Mouse (Mus musculus): ENCODE measurements around the gene Lrmda. TPM values are rescaled to one million over a fixed set of nuclear protein-coding genes. Genes with fewer than 3 reads are reported as not detected.

Lrmda gene
- total and polyA plus RNA-seq, 2 experiments from 2014 or later: 0.38 to 0.82 TPM

GRCm38 (mm10) chr14:22144014-22144413, 124.5 kb downstream of the Lrmda start:
- H3K4me3 ChIP-seq (ENCODE audit: low read depth, low read length): no peak overlapping the region
- H3K9ac ChIP-seq (replicated peaks; ENCODE audit: low read depth, low read length): no peak overlapping the region
- TF ChIP-seq CTCF (IDR thresholded peaks at IDR 0.05; ENCODE audit: low read depth) (no peak), EP300 (IDR thresholded peaks at IDR 0.05; ENCODE audit: low read depth) (no peak)
- H3K27ac ChIP-seq (ENCODE audit: low read depth): no peak overlapping the region
- no peaks in the 10 kb centered on the region for H3K9me3 ChIP-seq (replicated peaks; ENCODE audit: control insufficient read depth, low read length)
- H3K27me3 ChIP-seq (ENCODE audit: control insufficient read depth, insufficient read depth, low read length): no peaks in the 10 kb centered on the region
- H3K4me1 ChIP-seq (ENCODE audit: control insufficient read depth, insufficient read depth): no peaks in the 10 kb centered on the region
- H3K36me3 ChIP-seq (replicated peaks; ENCODE audit: control insufficient read depth, insufficient read depth, low read length): no peaks in the 10 kb centered on the region
- no peak for ATAC-seq (ENCODE audit: insufficient read depth, low read depth)
- no peak for DNase-seq (ENCODE audit: low spot score)
- H3K4me2 ChIP-seq (ENCODE audit: low read depth, low read length): no peak overlapping the region
- 38% methylated on average over 3 of the region's 3 CpGs for WGBS

- ATAC-seq (ENCODE audit: insufficient read depth, low read depth) (no peak), DNase-seq (ENCODE audit: low spot score) (no peak)
- WGBS: 61% methylated on average over 4 of the region's 4 CpGs
- Histone ChIP-seq H3K4me1 (ENCODE audit: control insufficient read depth, insufficient read depth) (no peaks in the 10 kb centered on the region), H3K36me3 (replicated peaks; ENCODE audit: control insufficient read depth, insufficient read depth, low read length) (no peaks in the 10 kb centered on the region), H3K9ac (replicated peaks; ENCODE audit: low read depth, low read length) (no peak overlapping the region), H3K4me3 (ENCODE audit: low read depth, low read length) (no peak overlapping the region), H3K9me3 (replicated peaks; ENCODE audit: control insufficient read depth, low read length) (no peaks in the 10 kb centered on the region), H3K4me2 (ENCODE audit: low read depth, low read length) (no peak overlapping the region), H3K27me3 (ENCODE audit: control insufficient read depth, insufficient read depth, low read length) (no peaks in the 10 kb centered on the region), H3K27ac (ENCODE audit: low read depth) (no peak overlapping the region)
- no peak for TF ChIP-seq CTCF (IDR thresholded peaks at IDR 0.05; ENCODE audit: low read depth)
- TF ChIP-seq EP300 (IDR thresholded peaks at IDR 0.05; ENCODE audit: low read depth): no peak
Observed at GRCm38 (mm10) chr14:22145863-22146262, 126.4 kb downstream of the Lrmda start.

- Histone ChIP-seq H3K9ac (replicated peaks; ENCODE audit: low read depth, low read length) (no peak overlapping the region), H3K27ac (ENCODE audit: low read depth) (no peak overlapping the region), H3K36me3 (replicated peaks; ENCODE audit: control insufficient read depth, insufficient read depth, low read length) (no peaks in the 10 kb centered on the region), H3K27me3 (ENCODE audit: control insufficient read depth, insufficient read depth, low read length) (no peaks in the 10 kb centered on the region), H3K4me1 (ENCODE audit: control insufficient read depth, insufficient read depth) (no peaks in the 10 kb centered on the region), H3K4me3 (ENCODE audit: low read depth, low read length) (no peak overlapping the region), H3K4me2 (ENCODE audit: low read depth, low read length) (no peak overlapping the region), H3K9me3 (replicated peaks; ENCODE audit: control insufficient read depth, low read length) (no peaks in the 10 kb centered on the region)
- ATAC-seq (ENCODE audit: insufficient read depth, low read depth): no peak
- 76% methylated on average over 12 of the region's 12 CpGs for WGBS
- no peak for TF ChIP-seq EP300 (IDR thresholded peaks at IDR 0.05; ENCODE audit: low read depth)
- TF ChIP-seq CTCF (IDR thresholded peaks at IDR 0.05; ENCODE audit: low read depth): no peak
- no peak for DNase-seq (ENCODE audit: low spot score)
Observed at GRCm38 (mm10) chr14:22146508-22147044, 127.1 kb downstream of the Lrmda start.

- no peak for DNase-seq (ENCODE audit: low spot score)
- no peaks in the 10 kb centered on the region for H3K36me3 ChIP-seq (replicated peaks; ENCODE audit: control insufficient read depth, insufficient read depth, low read length)
- no peak overlapping the region for H3K4me2 ChIP-seq (ENCODE audit: low read depth, low read length)
- no peak overlapping the region for H3K4me3 ChIP-seq (ENCODE audit: low read depth, low read length)
- no peak for ATAC-seq (ENCODE audit: insufficient read depth, low read depth)
- H3K27me3 ChIP-seq (ENCODE audit: control insufficient read depth, insufficient read depth, low read length): no peaks in the 10 kb centered on the region
- no peak overlapping the region for H3K9ac ChIP-seq (replicated peaks; ENCODE audit: low read depth, low read length)
- TF ChIP-seq CTCF (IDR thresholded peaks at IDR 0.05; ENCODE audit: low read depth) (no peak), EP300 (IDR thresholded peaks at IDR 0.05; ENCODE audit: low read depth) (no peak)
- 46% methylated on average over 4 of the region's 4 CpGs for WGBS
- H3K9me3 ChIP-seq (replicated peaks; ENCODE audit: control insufficient read depth, low read length): no peaks in the 10 kb centered on the region
- H3K27ac ChIP-seq (ENCODE audit: low read depth): no peak overlapping the region
- H3K4me1 ChIP-seq (ENCODE audit: control insufficient read depth, insufficient read depth): no peaks in the 10 kb centered on the region
Observed at GRCm38 (mm10) chr14:22147341-22148024, 128.0 kb downstream of the Lrmda start.

- Histone ChIP-seq H3K4me1 (ENCODE audit: control insufficient read depth, insufficient read depth) (peaks cover 8% of the 10 kb centered on the region), H3K4me2 (ENCODE audit: low read depth, low read length) (no peak overlapping the region), H3K27me3 (ENCODE audit: control insufficient read depth, insufficient read depth, low read length) (no peaks in the 10 kb centered on the region), H3K4me3 (ENCODE audit: low read depth, low read length) (no peak overlapping the region), H3K27ac (ENCODE audit: low read depth) (no peak overlapping the region), H3K9ac (replicated peaks; ENCODE audit: low read depth, low read length) (no peak overlapping the region), H3K9me3 (replicated peaks; ENCODE audit: control insufficient read depth, low read length) (no peaks in the 10 kb centered on the region), H3K36me3 (replicated peaks; ENCODE audit: control insufficient read depth, insufficient read depth, low read length) (no peaks in the 10 kb centered on the region)
- TF ChIP-seq EP300 (IDR thresholded peaks at IDR 0.05; ENCODE audit: low read depth) (no peak), CTCF (IDR thresholded peaks at IDR 0.05; ENCODE audit: low read depth) (no peak)
- no peak for DNase-seq (ENCODE audit: low spot score)
- ATAC-seq (ENCODE audit: insufficient read depth, low read depth): no peak
- WGBS: 68% methylated on average over 13 of the region's 13 CpGs
Observed at GRCm38 (mm10) chr14:22152701-22153100, 133.2 kb downstream of the Lrmda start.

GRCm38 (mm10) chr14:22154096-22154495, 134.6 kb downstream of the Lrmda start:
- ATAC-seq (ENCODE audit: insufficient read depth, low read depth): no peak
- H3K4me3 ChIP-seq (ENCODE audit: low read depth, low read length): no peak overlapping the region

More at GRCm38 (mm10) chr14:22154096-22154495, 134.6 kb downstream of the Lrmda start:
- no peak overlapping the region for H3K4me2 ChIP-seq (ENCODE audit: low read depth, low read length)
- no peaks in the 10 kb centered on the region for H3K36me3 ChIP-seq (replicated peaks; ENCODE audit: control insufficient read depth, insufficient read depth, low read length)
- DNase-seq (ENCODE audit: low spot score): no peak
- H3K9ac ChIP-seq (replicated peaks; ENCODE audit: low read depth, low read length): no peak overlapping the region
- H3K27ac ChIP-seq (ENCODE audit: low read depth): no peak overlapping the region
- H3K27me3 ChIP-seq (ENCODE audit: control insufficient read depth, insufficient read depth, low read length): no peaks in the 10 kb centered on the region
- TF ChIP-seq CTCF (IDR thresholded peaks at IDR 0.05; ENCODE audit: low read depth): no peak
- TF ChIP-seq EP300 (IDR thresholded peaks at IDR 0.05; ENCODE audit: low read depth): no peak
- no peaks in the 10 kb centered on the region for H3K9me3 ChIP-seq (replicated peaks; ENCODE audit: control insufficient read depth, low read length)
- WGBS: 68% methylated on average over 8 of the region's 8 CpGs
- H3K4me1 ChIP-seq (ENCODE audit: control insufficient read depth, insufficient read depth): peaks cover 8% of the 10 kb centered on the region

Data from heart, postnatal 0 days (tissue).